Mouse (Mus musculus): ENCODE measurements around the gene Cobll1. TPM values are rescaled to one million over a fixed set of nuclear protein-coding genes. Genes with fewer than 3 reads are reported as not detected.

The Cobll1 gene
- polyA plus RNA-seq, 1 experiment from 2014 or later: 1.7 TPM

DNA sequence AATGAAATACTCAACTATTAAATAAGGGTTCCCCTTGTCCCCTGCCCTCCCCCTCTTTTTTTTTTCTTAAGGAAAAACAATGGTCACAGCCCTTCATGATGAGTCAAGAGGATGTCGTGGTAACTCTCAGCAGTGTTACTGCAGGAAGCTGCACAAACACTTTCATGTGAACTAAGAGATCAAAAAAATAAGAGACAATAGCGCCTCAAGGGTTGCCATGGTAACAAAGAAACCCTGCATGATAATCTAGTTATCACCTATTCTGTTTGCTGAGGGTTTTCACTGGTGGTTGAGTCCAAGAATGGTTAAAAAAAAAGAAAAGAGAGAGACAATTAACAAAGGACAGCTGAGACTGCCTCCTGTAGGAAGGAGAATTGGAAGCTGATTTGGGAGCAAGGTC is 56.5 kb downstream of the Cobll1 start:
- no peaks in the 10 kb centered on the region for H3K36me3 ChIP-seq
- H3K27me3 ChIP-seq (ENCODE audit: low read depth, poor library complexity, severe bottlenecking): no peaks in the 10 kb centered on the region
- H3K4me3 ChIP-seq: no peak overlapping the region
- H3K9me3 ChIP-seq (replicated peaks): no peaks in the 10 kb centered on the region
- peak; percentile 24 for DNase-seq (ENCODE audit: low spot score)
- H3K27ac ChIP-seq (replicated peaks): peak overlapping the region; percentile 78
- H3K4me1 ChIP-seq: peaks cover 34% of the 10 kb centered on the region
- 23% methylated on average over 2 of the region's 2 CpGs for WGBS

DNA sequence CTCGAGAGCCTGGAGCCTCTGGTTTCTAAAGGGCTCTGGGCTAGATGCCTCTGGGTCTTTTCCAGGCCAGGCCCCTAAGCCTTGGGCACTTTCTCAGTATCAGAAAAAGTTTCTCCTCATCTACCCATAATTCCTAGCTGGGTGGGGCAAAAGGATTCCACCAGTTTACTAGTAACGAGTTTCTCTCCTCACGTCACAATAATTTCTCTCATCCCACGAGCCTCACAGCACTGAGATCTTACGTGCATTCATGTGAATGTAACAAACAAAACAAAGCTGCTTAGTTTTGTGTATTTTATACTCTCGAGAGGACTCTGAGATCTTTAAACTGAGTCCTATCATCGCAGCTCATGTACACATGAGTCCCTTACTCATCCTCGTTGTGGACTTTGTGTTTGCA is 57.5 kb downstream of the Cobll1 start:
- H3K4me3 ChIP-seq: no peak overlapping the region
- H3K4me1 ChIP-seq: peaks cover 34% of the 10 kb centered on the region
- H3K36me3 ChIP-seq: no peaks in the 10 kb centered on the region
- no peak for DNase-seq (ENCODE audit: low spot score)
- no peaks in the 10 kb centered on the region for H3K9me3 ChIP-seq (replicated peaks)
- H3K27me3 ChIP-seq (ENCODE audit: low read depth, poor library complexity, severe bottlenecking): no peaks in the 10 kb centered on the region
- H3K27ac ChIP-seq (replicated peaks): peak overlapping the region; percentile 78
- WGBS: 77% methylated on average over 8 of the region's 8 CpGs

DNA sequence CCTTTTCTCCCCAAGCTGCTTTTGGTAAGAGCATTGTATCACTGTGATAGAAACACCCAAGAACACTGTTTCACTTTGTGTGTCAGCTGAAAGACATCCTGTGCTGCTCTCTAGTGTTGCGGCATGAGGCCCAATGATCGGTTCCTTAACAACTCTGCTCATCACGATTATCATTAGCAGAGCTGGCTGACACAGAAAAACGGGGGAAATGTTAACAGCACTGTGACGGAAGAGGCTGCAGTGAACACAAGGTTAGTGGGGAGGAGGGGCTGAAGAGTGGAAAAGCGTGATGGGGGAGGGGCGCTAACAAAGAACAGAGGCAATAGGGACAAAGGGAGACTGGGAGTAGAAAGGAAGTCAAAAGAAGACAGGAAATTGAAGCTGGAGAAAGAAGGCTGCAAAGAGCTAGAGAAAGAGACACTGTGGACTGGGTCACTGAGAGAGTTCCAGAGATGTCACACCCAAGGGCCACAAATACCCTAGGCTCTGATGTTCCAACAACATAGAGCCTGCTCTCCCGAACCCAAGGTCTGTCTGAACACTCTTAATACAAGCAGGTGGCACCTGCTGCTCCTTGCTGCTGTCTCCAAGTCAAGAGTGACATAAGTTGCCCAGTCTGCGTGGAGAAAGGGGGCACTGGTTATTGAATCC is 58.0 kb downstream of the Cobll1 start:
- Histone ChIP-seq H3K9me3 (replicated peaks) (no peaks in the 10 kb centered on the region), H3K36me3 (no peaks in the 10 kb centered on the region), H3K27ac (replicated peaks) (peak overlapping the region; percentile 78), H3K4me3 (no peak overlapping the region), H3K4me1 (peaks cover 34% of the 10 kb centered on the region), H3K27me3 (ENCODE audit: low read depth, poor library complexity, severe bottlenecking) (no peaks in the 10 kb centered on the region)
- DNase-seq (ENCODE audit: low spot score): peak; percentile 62
- 39% methylated on average over 9 of the region's 9 CpGs for WGBS

DNA sequence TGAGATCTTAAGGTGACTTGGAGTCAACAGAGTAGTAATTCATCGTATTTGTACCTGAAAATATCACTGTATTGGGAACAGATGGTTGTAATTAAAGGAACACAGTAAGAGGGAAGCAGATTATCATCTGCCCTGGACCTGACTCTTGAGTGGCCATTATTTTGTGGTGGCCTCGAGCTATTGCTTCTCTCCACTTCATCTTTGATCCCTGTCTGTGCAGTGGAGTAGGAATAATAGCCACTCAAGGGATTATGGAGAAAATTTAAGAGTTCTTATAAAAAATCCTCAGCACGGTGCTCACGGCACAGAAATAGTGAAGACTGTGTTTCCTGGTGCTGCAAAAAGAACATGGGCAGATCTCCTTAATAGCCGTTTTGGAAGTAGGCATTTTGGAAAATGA is 63.6 kb downstream of the Cobll1 start:
- Histone ChIP-seq H3K9me3 (replicated peaks) (no peaks in the 10 kb centered on the region), H3K4me1 (peaks cover 4% of the 10 kb centered on the region), H3K27me3 (ENCODE audit: low read depth, poor library complexity, severe bottlenecking) (no peaks in the 10 kb centered on the region), H3K36me3 (no peaks in the 10 kb centered on the region), H3K27ac (replicated peaks) (no peak overlapping the region), H3K4me3 (no peak overlapping the region)
- no peak for DNase-seq (ENCODE audit: low spot score)
- 73% methylated on average over 5 of the region's 5 CpGs for WGBS

DNA sequence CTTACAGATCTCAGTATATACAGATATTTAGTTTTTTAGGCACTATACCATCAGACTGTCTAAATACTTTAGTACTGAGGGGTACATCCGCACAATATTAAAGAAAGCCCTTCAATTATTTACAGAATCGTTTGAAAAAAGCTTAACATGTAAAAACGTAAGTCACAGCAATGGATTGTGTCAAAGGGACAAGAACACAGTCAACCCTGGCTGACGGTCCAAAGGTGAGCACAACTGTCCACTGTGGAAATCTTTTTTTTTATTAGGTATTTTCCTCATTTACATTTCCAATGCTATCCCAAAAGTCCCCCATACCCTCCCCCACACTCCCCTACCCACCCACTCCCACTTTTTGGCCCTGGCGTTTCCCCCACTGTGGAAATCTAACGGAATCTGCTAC is 67.1 kb downstream of the Cobll1 start:
- Histone ChIP-seq H3K4me1 (0 out of 2 replicates have a peak, but pooled peaks cover 3% of the 10 kb centered on the region), H3K36me3 (no peaks in the 10 kb centered on the region), H3K27me3 (ENCODE audit: low read depth, poor library complexity, severe bottlenecking) (no peaks in the 10 kb centered on the region), H3K9me3 (replicated peaks) (no peaks in the 10 kb centered on the region), H3K4me3 (no peak overlapping the region), H3K27ac (replicated peaks) (no peak overlapping the region)
- DNase-seq (ENCODE audit: low spot score): no peak
- WGBS: 92% methylated on average over 6 of the region's 6 CpGs

DNA sequence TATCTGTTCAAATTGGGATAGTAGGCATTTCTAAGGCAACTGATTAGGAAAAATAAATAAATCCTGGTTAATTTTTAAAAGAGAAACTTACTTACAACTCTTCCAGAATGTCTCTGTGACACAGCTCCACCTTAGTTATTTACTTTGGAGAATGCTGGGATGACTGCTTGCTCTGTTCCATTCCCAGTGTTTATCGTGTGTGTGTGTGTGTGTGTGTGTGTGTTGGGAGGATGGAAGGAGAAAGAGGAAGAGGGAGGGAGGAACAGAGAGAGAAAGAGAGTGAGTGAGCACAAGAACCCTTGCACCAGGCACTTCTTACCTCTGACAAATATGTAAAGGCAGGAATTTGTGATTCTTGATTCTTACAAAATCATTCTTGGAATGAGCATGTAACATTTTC is 67.7 kb downstream of the Cobll1 start:
- 0 out of 2 replicates have a peak, but pooled peaks cover 3% of the 10 kb centered on the region for H3K4me1 ChIP-seq
- H3K4me3 ChIP-seq: no peak overlapping the region
- no peaks in the 10 kb centered on the region for H3K9me3 ChIP-seq (replicated peaks)
- WGBS: 78% methylated on average over 1 of the region's 1 CpGs
- no peak for DNase-seq (ENCODE audit: low spot score)
- no peaks in the 10 kb centered on the region for H3K36me3 ChIP-seq
- no peak overlapping the region for H3K27ac ChIP-seq (replicated peaks)
- H3K27me3 ChIP-seq (ENCODE audit: low read depth, poor library complexity, severe bottlenecking): no peaks in the 10 kb centered on the region

DNA sequence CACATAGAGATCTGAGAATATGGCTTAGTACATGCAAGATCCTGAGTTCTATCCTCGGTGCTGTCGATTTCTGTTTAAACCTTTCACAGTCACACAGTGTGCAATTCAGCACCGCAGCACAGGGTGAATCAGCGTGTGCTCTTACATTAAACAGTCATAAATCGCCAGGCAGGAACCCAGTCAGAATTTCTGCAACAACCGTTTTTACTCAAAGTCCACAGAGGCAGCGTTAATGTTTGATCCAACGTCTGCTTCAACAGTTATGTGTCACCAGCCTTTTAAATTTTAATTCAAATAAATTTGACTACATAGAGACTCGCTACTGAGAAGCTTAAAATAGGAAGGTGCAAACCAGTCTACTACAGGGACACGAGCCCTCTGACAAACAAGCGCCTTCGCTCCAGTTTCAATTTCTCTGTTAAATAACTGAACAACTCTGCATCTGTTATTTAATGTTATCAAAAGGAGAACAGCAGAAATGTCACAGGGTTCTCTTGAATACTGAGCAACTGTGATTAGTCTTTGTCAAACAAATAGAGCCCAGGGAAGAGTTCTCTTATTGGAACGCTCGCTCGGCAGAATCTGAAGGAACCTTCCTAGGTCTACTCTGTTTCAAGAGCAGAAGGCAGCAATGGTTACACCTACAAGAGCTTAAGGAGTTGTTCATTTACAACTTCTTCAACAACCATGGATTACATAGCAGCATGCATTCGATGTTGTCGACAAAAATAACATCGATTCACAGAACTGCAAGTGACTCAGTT is 68.3 kb downstream of the Cobll1 start:
- Histone ChIP-seq H3K9me3 (replicated peaks) (no peaks in the 10 kb centered on the region), H3K4me3 (no peak overlapping the region), H3K27me3 (ENCODE audit: low read depth, poor library complexity, severe bottlenecking) (no peaks in the 10 kb centered on the region), H3K27ac (replicated peaks) (no peak overlapping the region), H3K4me1 (0 out of 2 replicates have a peak, but pooled peaks cover 3% of the 10 kb centered on the region), H3K36me3 (no peaks in the 10 kb centered on the region)
- WGBS: 93% methylated on average over 18 of the region's 18 CpGs
- DNase-seq (ENCODE audit: low spot score): no peak

DNA sequence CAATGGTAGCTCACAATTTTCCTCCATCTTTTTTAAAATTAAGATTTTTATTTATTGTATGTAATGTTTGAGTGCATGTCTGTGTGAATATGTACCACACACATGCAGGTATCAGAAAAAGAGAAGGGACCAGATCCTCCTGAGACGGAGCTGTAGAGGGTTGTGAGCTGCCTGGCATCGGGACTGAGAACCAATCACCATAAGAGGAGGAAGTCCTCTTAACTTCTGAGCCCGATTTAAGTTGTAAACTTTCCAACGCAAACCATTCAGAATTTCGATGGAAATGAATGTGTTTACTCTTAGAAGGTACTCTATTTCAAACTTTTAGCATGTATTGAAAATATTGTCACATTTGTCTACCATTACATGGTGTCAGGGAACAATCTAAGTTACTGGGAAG is 68.9 kb downstream of the Cobll1 start:
- H3K36me3 ChIP-seq: no peaks in the 10 kb centered on the region
- 95% methylated on average over 5 of the region's 5 CpGs for WGBS
- no peaks in the 10 kb centered on the region for H3K9me3 ChIP-seq (replicated peaks)
- H3K27me3 ChIP-seq (ENCODE audit: low read depth, poor library complexity, severe bottlenecking): no peaks in the 10 kb centered on the region
- DNase-seq (ENCODE audit: low spot score): no peak
- no peak overlapping the region for H3K27ac ChIP-seq (replicated peaks)
- H3K4me3 ChIP-seq: no peak overlapping the region
- no peaks in the 10 kb centered on the region for H3K4me1 ChIP-seq

DNA sequence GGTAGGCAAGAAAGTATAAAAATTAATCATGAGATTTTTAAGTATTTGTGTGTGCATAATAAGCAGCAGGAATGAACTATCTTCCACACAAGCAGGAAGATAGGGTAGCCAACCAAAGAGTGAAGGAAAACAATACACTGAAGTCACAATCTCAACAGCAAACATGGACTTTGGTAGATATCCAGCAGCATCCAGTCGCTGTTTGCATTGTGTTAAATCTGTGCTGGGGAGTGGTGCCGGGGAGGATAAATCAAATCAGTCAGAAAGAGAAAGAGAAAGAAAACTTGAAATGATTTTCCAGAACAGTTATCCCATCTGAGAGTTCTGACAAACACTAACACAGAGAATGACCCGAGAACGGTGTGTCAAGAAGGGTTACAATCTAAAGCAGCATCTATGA is 75.2 kb downstream of the Cobll1 start:
- H3K4me3 ChIP-seq: no peak overlapping the region
- H3K27ac ChIP-seq (replicated peaks): no peak overlapping the region
- H3K36me3 ChIP-seq: no peaks in the 10 kb centered on the region
- no peaks in the 10 kb centered on the region for H3K4me1 ChIP-seq
- WGBS: 86% methylated on average over 4 of the region's 4 CpGs
- H3K9me3 ChIP-seq (replicated peaks): no peaks in the 10 kb centered on the region
- no peak for DNase-seq (ENCODE audit: low spot score)
- H3K27me3 ChIP-seq (ENCODE audit: low read depth, poor library complexity, severe bottlenecking): no peaks in the 10 kb centered on the region

DNA sequence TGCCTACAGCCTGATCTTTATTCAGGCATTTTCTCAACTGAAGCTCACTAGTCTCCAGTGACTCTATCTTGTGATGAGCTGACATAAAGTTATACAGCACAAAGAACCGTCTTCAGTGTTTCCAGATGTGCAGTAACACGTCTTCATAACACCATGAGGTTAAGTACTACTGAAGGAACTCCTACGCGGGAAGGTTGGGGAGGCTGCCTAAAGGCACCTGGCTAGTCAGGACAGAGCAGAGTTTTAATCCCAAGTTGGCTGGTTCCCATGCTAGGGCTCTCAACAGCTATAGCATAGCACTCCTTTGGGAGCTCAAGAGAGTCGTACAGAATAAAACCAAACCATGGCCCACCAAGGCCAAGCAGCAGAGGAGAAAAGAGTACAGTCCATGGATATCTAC is 76.6 kb downstream of the Cobll1 start:
- DNase-seq (ENCODE audit: low spot score): no peak
- Histone ChIP-seq H3K36me3 (no peaks in the 10 kb centered on the region), H3K27me3 (ENCODE audit: low read depth, poor library complexity, severe bottlenecking) (no peaks in the 10 kb centered on the region), H3K4me1 (no peaks in the 10 kb centered on the region), H3K27ac (replicated peaks) (no peak overlapping the region), H3K4me3 (no peak overlapping the region), H3K9me3 (replicated peaks) (no peaks in the 10 kb centered on the region)
- 93% methylated on average over 5 of the region's 5 CpGs for WGBS

DNA sequence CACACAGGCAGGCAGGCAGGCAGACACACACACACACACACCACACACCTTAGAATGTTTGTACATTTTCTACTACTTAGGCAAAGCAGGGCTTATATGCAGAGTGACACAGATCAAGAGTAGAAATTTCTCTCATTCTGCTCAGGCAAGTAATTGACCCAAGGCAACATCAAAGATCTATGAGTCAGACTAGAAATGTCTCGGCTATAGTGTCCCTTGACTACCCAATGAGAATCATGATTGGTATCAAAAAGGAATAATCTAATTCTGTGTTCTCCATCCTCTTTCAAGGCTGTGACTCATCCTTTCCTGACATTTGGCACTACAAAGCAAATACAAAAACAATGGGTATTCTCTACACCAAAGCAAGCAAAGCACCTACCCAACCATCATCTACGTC is 77.5 kb downstream of the Cobll1 start:
- no peak overlapping the region for H3K27ac ChIP-seq (replicated peaks)
- H3K9me3 ChIP-seq (replicated peaks): no peaks in the 10 kb centered on the region
- no peak overlapping the region for H3K4me3 ChIP-seq
- DNase-seq (ENCODE audit: low spot score): no peak
- H3K27me3 ChIP-seq (ENCODE audit: low read depth, poor library complexity, severe bottlenecking): no peaks in the 10 kb centered on the region
- no peaks in the 10 kb centered on the region for H3K4me1 ChIP-seq
- WGBS: 85% methylated on average over 2 of the region's 2 CpGs
- H3K36me3 ChIP-seq: no peaks in the 10 kb centered on the region

DNA sequence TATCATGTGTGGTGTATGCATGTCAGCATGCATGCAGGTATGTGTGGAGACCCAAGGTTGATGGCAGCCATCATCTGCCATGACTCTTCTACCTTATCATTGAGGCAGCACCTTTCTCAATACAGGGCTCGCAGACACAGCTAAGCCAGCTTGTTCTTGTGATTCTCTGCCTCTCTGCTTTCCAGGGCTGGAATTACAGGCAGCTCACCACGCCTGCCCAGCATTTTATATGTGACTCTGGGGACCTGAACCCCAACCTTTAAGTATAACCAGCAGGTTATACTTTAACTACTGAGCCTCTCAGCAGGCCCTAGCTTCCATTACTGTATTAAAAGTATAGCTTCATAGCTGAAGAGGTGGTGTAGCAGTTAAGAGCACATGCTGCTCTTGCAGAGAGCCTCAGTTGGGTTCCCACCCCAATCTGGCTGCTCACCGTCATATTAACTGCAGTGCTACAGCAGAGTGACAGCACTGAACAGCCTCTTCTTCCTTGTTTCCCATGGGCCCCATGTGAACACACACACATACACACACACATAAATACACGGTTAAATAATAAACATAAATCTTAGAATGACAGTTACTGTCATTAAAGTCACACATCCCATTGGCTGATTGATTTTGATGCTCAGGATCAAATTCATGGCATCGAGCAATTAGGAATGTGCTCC is 81.1 kb downstream of the Cobll1 start:
- no peaks in the 10 kb centered on the region for H3K36me3 ChIP-seq
- no peak for DNase-seq (ENCODE audit: low spot score)
- H3K27ac ChIP-seq (replicated peaks): no peak overlapping the region
- H3K4me3 ChIP-seq: no peak overlapping the region
- H3K9me3 ChIP-seq (replicated peaks): no peaks in the 10 kb centered on the region
- H3K4me1 ChIP-seq: no peaks in the 10 kb centered on the region
- H3K27me3 ChIP-seq (ENCODE audit: low read depth, poor library complexity, severe bottlenecking): no peaks in the 10 kb centered on the region
- WGBS: 85% methylated on average over 5 of the region's 5 CpGs

DNA sequence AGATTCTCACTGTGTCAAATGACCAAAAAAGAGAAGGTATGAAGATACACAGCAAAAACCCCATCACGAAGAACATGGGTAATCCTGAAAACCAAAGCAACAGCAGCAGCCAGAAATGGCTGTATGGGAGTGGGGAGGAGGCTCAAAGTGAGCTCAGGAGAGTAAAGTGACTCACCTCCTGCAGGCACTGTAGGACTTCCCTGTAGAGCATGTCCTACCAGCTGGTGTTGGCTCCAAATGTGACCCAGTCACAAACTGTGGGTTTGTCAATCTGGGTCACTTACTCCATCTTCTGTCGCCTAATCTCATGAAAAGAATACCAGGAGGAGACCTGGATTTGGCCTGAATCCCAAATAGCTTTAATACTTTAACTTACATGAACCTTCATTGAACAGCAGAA is 81.9 kb downstream of the Cobll1 start:
- Histone ChIP-seq H3K36me3 (no peaks in the 10 kb centered on the region), H3K4me1 (no peaks in the 10 kb centered on the region), H3K27me3 (ENCODE audit: low read depth, poor library complexity, severe bottlenecking) (no peaks in the 10 kb centered on the region), H3K9me3 (replicated peaks) (no peaks in the 10 kb centered on the region), H3K4me3 (no peak overlapping the region), H3K27ac (replicated peaks) (no peak overlapping the region)
- DNase-seq (ENCODE audit: low spot score): no peak
- WGBS: 87% methylated on average over 2 of the region's 2 CpGs
